Mouse (Mus musculus) lung, adult 2 months (tissue): ENCODE measurements around the gene Ifi27l2a.

Experiments used
- CTCF ChIP-seq: fragments of 200-500 bp; IDR thresholded peaks from 2 replicates; pipeline ENCODE4 v1.5.1; 2011; ENCODE audit warnings: mild to moderate bottlenecking, low read length, control low read depth; ENCODE audit not compliant: insufficient read depth
- POLR2A ChIP-seq: fragments of 200-500 bp; IDR thresholded peaks from 2 replicates; pipeline ENCODE4 v1.6.1; 2011; ENCODE audit warnings: low read depth, mild to moderate bottlenecking, control low read depth, low read length, borderline replicate concordance; ENCODE audit errors: extremely low read depth

DNA sequence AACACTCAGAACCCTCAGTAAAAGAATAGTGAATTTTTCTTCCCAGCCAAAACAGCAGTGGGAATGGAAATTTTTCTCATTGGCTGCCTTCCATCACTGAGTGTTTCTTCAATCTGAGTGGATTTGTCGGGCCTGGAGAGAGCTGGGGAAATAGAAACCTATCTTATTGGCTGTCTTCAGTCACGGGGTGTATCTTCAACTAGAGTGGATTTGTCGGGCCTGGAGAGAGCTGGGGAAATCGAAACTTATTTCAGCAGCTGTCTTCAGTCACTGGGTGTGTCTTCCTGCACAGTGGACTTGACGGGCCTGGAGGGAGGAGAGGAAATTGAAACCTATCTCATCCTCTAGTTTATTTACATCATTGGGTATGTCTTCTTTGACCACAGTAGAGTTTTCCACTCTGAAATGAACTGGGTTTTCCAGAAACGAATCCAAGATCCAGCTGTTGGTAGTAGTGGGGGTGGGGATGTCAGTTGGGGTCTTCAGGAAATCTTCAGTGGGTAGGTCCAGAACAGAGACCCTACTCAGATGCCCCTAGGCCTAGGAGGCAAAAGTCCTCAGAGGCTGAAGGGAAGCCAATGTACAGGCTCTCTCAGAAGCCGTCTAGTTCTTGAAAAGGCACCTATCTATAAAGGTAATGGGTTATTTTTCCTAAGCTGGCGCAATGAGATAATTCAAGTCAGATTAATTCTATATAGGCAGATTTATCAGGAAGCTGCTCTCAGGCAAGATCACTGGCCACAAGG is 9.3 kb downstream of the Ifi27l2a start, which contains the start of gene Ifi27:
- TF ChIP-seq CTCF (no peak), POLR2A (peak; percentile 76; the same call in 1 of the 2 replicates)
